Mouse (Mus musculus) testis, postnatal 10 days (tissue): ENCODE measurements around the gene Fam160a1.

ENCODE experiments used
- DNase-seq: peaks from one replicate; pipeline ENCODE4 v3.0.0; 2021; ENCODE audit warnings: low spot score

Fam160a1 gene

DNA sequence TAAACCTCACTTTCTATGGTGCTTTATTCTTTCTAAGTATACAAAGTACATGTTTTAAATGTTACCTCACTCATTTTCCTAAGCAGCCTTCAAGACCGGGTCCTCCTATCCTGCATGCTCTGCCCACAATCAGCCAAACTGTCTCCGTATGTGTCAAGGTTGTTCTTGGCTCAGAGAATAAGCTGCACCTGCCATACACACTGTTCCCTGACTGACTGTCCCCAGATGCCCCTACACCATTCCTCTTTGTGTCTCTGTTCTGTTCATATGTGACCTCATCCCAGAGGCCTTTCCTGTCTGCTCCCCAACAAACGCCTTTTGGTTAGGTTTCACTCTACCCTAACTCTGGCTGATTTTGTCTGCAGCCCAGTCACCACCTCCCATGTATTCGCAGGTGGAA, 10.2 kb upstream of the Fam160a1 start:
- DNase-seq = no peak

GRCm38 (mm10) chr3:85820839-85821548, 3.9 kb upstream of the Fam160a1 start:
- no peak for DNase-seq

DNA sequence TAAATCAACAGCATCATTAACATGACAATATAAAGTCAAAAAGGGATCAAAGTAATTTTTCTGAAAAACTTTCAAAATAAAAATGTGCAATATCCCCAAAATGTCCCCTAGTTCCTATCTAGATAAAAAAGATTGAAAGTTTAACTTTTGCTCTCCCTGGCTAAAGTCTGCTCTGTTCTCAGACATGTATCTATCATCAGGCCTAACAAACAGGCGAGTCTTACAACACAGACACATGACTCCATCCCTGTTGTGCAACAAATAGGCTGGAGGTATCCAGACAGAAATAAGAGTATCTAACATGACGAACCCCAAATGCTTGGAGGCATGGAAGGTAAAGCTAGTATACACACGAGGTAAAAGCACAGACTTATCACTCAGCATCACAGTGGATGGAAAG, 2.2 kb upstream of the Fam160a1 start:
- DNase-seq = no peak

GRCm38 (mm10) chr3:85814241-85814640, 2.9 kb downstream of the Fam160a1 start:
- DNase-seq = no peak

DNA sequence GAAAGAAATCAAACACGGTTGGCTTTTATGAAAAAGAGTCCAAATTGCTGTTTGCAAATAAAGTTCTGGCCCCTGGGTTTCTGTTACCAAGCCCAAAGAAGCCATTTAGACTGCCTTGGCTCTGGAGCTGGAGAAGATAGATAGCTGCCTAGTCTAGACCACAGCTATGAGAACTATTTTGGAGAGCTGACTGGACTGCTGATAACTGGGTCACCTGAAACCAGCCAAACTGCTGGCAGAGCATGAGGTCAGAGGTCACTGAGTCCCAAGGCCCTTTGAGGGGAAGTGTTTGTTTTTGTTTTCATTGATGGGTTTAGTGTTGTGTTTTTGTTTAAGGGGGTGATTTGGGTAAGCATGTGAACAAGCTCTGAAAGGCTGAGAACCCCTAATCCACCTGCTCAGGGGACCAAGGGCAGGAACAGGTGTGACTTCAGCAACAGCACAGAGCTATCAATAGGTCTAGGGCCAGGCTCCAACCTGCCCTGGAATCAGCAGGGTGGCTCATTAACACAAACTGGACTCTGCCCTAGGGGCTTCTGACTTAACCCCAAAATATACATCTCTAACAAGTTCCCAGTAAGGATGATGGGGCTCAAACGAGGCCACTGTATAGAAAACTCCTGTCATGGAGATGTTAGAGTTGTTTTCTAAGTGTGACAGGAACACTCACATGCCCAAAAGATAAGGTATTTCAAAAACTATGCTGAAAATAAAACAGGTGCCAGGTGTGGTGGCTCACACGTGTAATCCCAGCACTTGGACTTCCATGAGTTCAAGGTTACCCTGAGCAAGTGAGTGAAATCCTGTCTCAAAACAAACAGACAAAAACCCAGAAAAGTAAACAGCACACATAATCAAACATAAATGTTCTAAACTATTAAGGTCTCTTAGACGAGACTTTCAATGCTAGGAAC, 3.7 kb downstream of the Fam160a1 start:
- DNase-seq = no peak

DNA sequence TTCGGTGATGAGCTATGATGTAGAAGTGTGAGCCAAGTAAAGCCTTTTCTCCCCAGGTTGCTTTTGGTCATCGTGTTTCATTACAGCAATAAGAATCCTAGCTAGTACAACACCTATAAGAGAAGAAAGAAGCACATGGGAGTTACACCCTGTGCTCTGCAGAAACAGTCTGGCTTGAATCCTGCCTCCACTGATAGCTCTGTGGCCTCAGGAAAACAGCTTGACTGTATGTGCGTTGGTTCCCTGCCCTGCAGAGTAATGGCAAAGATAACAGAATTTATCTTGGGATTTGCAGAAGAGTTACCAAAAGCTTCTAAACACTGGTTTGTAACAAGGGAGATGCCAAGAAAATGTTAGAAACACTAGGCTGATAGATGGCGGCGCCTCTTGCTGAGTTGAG, 5.1 kb downstream of the Fam160a1 start:
- DNase-seq = no peak

GRCm38 (mm10) chr3:85793166-85793565, 23.9 kb downstream of the Fam160a1 start:
- no peak for DNase-seq

DNA sequence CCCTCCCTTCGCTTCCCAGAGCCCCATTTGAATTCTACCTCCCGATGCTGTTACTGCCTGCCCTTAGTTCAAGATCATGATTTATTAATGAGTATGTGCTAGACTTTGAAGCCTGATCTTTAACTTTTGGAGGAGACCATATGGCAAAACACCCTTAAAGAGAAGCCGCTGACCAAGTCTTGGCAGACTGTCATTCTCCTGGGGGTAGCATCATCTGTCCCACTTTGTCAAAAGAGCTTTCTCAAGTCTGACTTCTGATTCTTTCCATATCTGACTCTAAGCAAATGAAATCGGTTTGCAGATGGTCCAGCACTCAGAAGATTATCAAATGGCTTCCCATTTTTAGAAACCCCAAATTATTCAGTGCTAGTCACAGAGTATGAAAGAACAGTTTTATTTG, 27.3 kb downstream of the Fam160a1 start:
- no peak for DNase-seq

DNA sequence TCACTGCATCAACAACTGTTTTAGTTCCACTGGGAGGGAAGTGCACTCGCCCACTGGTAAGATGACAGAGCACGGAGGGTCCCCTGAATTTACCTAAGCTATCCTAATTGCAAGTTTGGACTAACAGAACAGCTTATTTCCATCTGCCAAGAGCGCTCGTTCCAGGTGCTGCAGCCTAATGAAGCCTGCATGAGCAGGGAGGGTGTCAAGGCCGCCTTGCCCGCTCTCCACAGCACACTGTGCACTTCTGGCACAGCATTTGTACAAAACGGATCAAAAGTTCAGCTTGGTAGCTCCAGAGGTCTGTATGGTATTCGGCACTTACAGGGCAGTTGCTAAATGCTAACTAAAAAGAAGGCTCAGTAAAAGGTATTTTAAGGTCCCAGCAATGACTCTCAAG, 30.6 kb downstream of the Fam160a1 start:
- DNase-seq = no peak

GRCm38 (mm10) chr3:85780906-85781305, 36.2 kb downstream of the Fam160a1 start:
- no peak for DNase-seq

- no peak for DNase-seq
Measured at GRCm38 (mm10) chr3:85780332-85780731, 36.8 kb downstream of the Fam160a1 start.

DNA sequence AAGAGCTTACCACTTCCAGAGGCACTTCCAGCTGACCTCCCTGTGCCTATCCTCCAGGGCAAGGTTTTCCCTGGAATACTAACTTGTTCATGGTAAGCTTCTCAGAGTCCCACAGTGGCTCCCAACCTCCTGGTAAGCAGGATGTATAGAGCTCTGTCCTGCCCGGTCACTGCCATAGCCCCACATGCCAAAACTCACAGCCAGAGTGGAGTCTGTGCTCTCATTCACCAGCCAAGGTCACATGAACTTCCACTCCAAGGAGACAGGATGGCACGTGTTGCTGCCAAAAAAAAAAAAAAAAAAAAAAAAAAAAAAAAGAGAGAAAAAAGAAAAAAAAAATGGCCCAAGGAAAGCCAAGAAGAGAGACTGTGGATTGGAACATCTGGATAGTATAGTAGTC, 39.2 kb downstream of the Fam160a1 start:
- DNase-seq = no peak

- DNase-seq = no peak
Measured at GRCm38 (mm10) chr3:85777356-85777755, 39.7 kb downstream of the Fam160a1 start.

- no peak for DNase-seq
Measured at GRCm38 (mm10) chr3:85776707-85777106, 40.4 kb downstream of the Fam160a1 start.

GRCm38 (mm10) chr3:85776126-85776525, 41.0 kb downstream of the Fam160a1 start:
- no peak for DNase-seq

DNA sequence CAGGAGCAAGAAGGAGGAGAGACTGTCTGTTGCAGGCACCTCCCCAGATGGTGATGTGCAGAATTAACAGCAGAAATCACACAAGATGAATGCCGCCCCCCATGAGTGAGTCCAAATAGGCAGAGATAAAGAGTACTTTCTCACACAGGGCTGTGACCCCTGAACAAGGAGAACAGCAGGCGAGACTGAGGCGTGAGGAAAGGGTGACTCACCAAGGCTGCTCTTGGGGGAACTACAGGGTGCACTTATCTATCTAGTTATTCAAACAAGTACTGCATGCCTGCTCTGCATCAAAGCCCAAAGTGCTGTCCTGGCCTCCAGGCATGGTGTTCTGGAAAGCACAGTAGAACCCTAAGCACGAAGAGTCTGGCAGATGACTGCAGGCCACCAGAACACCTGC, 43.2 kb downstream of the Fam160a1 start:
- no peak for DNase-seq

DNA sequence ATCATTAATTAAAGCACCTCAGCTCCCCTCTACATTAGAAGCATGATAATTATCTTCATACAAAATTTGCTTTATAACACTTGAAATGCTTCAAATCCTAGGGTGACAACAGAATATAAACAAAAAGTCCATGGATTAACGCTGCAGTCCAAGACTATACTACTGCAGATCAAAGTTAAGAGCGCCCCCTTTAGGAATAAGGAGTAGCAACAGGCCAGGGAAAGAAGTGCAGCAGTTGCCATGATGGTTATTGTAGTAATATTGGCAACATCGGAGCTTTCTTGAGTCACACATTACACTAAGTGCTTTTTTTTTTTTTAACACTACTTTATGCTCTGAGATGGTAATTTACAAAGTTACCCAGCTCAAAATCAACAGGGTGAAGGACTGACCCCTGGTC, 43.7 kb downstream of the Fam160a1 start:
- no peak for DNase-seq

DNA sequence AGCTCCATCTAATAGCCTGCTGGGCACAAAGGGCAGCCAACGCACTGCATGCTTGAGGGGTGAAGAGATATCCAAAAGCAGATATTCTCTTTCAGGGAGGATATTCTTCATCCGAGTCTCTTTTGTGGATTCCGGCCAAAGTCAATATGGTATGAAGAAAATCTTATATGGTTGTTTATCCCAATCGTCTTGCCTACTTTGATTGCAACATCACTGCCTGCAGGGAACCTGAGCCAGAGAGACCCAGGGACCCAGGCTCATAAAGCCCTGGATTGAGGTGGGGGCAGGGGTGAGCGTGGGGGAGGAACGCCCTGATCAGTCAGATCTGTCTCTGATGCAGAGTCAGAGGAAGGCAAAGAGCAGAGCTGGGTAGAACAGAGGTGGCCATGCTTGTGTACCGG, 52.2 kb downstream of the Fam160a1 start:
- DNase-seq = no peak

GRCm38 (mm10) chr3:85764008-85764834, 52.9 kb downstream of the Fam160a1 start:
- DNase-seq = no peak

- DNase-seq = no peak
Measured at GRCm38 (mm10) chr3:85757944-85758343, 59.1 kb downstream of the Fam160a1 start.

- no peak for DNase-seq
Measured at GRCm38 (mm10) chr3:85757435-85757834, 59.7 kb downstream of the Fam160a1 start.

GRCm38 (mm10) chr3:85749348-85749747, 67.7 kb downstream of the Fam160a1 start:
- no peak for DNase-seq
